Mouse (Mus musculus): ENCODE measurements around the gene Zfp988. TPM values are rescaled to one million over a fixed set of nuclear protein-coding genes. Genes with fewer than 3 reads are reported as not detected.
A peak's percentile ranks its signal among the peaks of the same experiment; 100 is the strongest.
"Not testable (repeated sequence)": the region's sequence is repeated elsewhere in the genome, so short reads cannot be mapped to it uniquely, and the experiment has no call there.

Gene Zfp988
- polyA plus RNA-seq, 1 experiment from 2014 or later: 0.25 TPM

- not testable (repeated sequence) for ATAC-seq (replicated peaks; ENCODE audit: low FRiP score, low read depth); H3K9me3 ChIP-seq (replicated peaks; ENCODE audit: low read length); H3K4me1 ChIP-seq (replicated peaks; ENCODE audit: insufficient read depth, low read length); H3K36me3 ChIP-seq (ENCODE audit: insufficient read depth, low read length); H3K27ac ChIP-seq; H3K9ac ChIP-seq (ENCODE audit: low read depth, low read length); H3K27me3 ChIP-seq (ENCODE audit: insufficient read depth, low read length); DNase-seq (ENCODE audit: low spot score); H3K4me3 ChIP-seq (replicated peaks; ENCODE audit: low read depth, low read length); H3K4me2 ChIP-seq (ENCODE audit: low read length)
- WGBS: 73% methylated on average over 3 of the region's 3 CpGs
Observed at GRCm38 (mm10) chr4:147298585-147298984, 6.9 kb upstream of the Zfp988 start.

DNA sequence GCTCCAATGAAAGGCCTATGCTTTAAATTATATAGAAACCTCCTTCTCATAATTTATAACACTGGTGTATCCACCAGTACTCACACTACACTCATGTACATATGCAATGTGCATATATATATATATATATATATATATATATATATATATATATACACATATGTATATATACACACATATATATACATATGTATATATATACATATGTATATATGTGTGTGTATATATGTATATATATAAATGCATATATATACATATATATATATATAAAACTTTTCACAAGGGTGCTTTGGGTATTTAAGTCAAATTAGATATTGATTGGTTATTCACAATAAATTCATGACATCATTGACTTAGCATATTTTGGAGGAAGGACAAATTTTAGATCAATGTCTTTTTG is 3.1 kb upstream of the Zfp988 start:
- not testable (repeated sequence) for H3K27me3 ChIP-seq (ENCODE audit: insufficient read depth, low read length); H3K4me3 ChIP-seq (replicated peaks; ENCODE audit: low read depth, low read length); H3K36me3 ChIP-seq (ENCODE audit: insufficient read depth, low read length); ATAC-seq (replicated peaks; ENCODE audit: low FRiP score, low read depth); H3K27ac ChIP-seq; H3K9ac ChIP-seq (ENCODE audit: low read depth, low read length); H3K4me2 ChIP-seq (ENCODE audit: low read length); H3K9me3 ChIP-seq (replicated peaks; ENCODE audit: low read length); DNase-seq (ENCODE audit: low spot score); H3K4me1 ChIP-seq (replicated peaks; ENCODE audit: insufficient read depth, low read length)

GRCm38 (mm10) chr4:147335036-147335690 is 29.7 kb downstream of the Zfp988 start:
- peak; percentile 35; the same call in 1 of the 2 replicates for ATAC-seq (replicated peaks; ENCODE audit: low FRiP score, low read depth)

GRCm38 (mm10) chr4:147335691-147336367 is 30.4 kb downstream of the Zfp988 start:
- not testable (repeated sequence) for H3K4me3 ChIP-seq (replicated peaks; ENCODE audit: low read depth, low read length); DNase-seq (ENCODE audit: low spot score); H3K36me3 ChIP-seq (ENCODE audit: insufficient read depth, low read length); H3K27me3 ChIP-seq (ENCODE audit: insufficient read depth, low read length); H3K27ac ChIP-seq; H3K9ac ChIP-seq (ENCODE audit: low read depth, low read length); H3K4me2 ChIP-seq (ENCODE audit: low read length); H3K4me1 ChIP-seq (replicated peaks; ENCODE audit: insufficient read depth, low read length)
- peak; percentile 50 for ATAC-seq (replicated peaks; ENCODE audit: low FRiP score, low read depth)
- peaks cover 47% of the 10 kb centered on the region for H3K9me3 ChIP-seq (replicated peaks; ENCODE audit: low read length)
- 45% methylated on average over 1 of the region's 1 CpGs for WGBS

More at GRCm38 (mm10) chr4:147335036-147335690, 29.7 kb downstream of the Zfp988 start:
- not testable (repeated sequence) for H3K4me3 ChIP-seq (replicated peaks; ENCODE audit: low read depth, low read length); H3K27me3 ChIP-seq (ENCODE audit: insufficient read depth, low read length); H3K9ac ChIP-seq (ENCODE audit: low read depth, low read length); H3K4me1 ChIP-seq (replicated peaks; ENCODE audit: insufficient read depth, low read length); H3K36me3 ChIP-seq (ENCODE audit: insufficient read depth, low read length); H3K27ac ChIP-seq; DNase-seq (ENCODE audit: low spot score); H3K4me2 ChIP-seq (ENCODE audit: low read length)
- peaks cover 44% of the 10 kb centered on the region for H3K9me3 ChIP-seq (replicated peaks; ENCODE audit: low read length)
- WGBS: 92% methylated on average over 2 of the region's 2 CpGs

GRCm38 (mm10) chr4:147336368-147337195 is 31.1 kb downstream of the Zfp988 start:
- not testable (repeated sequence) for H3K4me2 ChIP-seq (ENCODE audit: low read length); H3K27me3 ChIP-seq (ENCODE audit: insufficient read depth, low read length); H3K9ac ChIP-seq (ENCODE audit: low read depth, low read length); H3K36me3 ChIP-seq (ENCODE audit: insufficient read depth, low read length); H3K27ac ChIP-seq; H3K4me3 ChIP-seq (replicated peaks; ENCODE audit: low read depth, low read length); DNase-seq (ENCODE audit: low spot score); H3K4me1 ChIP-seq (replicated peaks; ENCODE audit: insufficient read depth, low read length)
- H3K9me3 ChIP-seq (replicated peaks; ENCODE audit: low read length): peaks cover 47% of the 10 kb centered on the region
- WGBS: 69% methylated on average over 6 of the region's 6 CpGs
- ATAC-seq (replicated peaks; ENCODE audit: low FRiP score, low read depth): peak; percentile 71

GRCm38 (mm10) chr4:147337520-147337919 is 32.0 kb downstream of the Zfp988 start:
- H3K36me3 ChIP-seq (ENCODE audit: insufficient read depth, low read length); H3K27me3 ChIP-seq (ENCODE audit: insufficient read depth, low read length); ATAC-seq (replicated peaks; ENCODE audit: low FRiP score, low read depth); H3K4me1 ChIP-seq (replicated peaks; ENCODE audit: insufficient read depth, low read length); H3K27ac ChIP-seq; H3K4me2 ChIP-seq (ENCODE audit: low read length); DNase-seq (ENCODE audit: low spot score); H3K9ac ChIP-seq (ENCODE audit: low read depth, low read length); H3K4me3 ChIP-seq (replicated peaks; ENCODE audit: low read depth, low read length): not testable (repeated sequence)
- H3K9me3 ChIP-seq (replicated peaks; ENCODE audit: low read length): peaks cover 47% of the 10 kb centered on the region
- 90% methylated on average over 2 of the region's 2 CpGs for WGBS

Measured in kidney, postnatal 0 days (tissue).